Mouse (Mus musculus) cerebellum, adult 11 months (tissue): Measurements from ENCODE around the gene Uvrag.

Experiments
- DNase-seq: peaks from one replicate; pipeline ENCODE4 v3.0.0; 2022

Uvrag gene

DNA sequence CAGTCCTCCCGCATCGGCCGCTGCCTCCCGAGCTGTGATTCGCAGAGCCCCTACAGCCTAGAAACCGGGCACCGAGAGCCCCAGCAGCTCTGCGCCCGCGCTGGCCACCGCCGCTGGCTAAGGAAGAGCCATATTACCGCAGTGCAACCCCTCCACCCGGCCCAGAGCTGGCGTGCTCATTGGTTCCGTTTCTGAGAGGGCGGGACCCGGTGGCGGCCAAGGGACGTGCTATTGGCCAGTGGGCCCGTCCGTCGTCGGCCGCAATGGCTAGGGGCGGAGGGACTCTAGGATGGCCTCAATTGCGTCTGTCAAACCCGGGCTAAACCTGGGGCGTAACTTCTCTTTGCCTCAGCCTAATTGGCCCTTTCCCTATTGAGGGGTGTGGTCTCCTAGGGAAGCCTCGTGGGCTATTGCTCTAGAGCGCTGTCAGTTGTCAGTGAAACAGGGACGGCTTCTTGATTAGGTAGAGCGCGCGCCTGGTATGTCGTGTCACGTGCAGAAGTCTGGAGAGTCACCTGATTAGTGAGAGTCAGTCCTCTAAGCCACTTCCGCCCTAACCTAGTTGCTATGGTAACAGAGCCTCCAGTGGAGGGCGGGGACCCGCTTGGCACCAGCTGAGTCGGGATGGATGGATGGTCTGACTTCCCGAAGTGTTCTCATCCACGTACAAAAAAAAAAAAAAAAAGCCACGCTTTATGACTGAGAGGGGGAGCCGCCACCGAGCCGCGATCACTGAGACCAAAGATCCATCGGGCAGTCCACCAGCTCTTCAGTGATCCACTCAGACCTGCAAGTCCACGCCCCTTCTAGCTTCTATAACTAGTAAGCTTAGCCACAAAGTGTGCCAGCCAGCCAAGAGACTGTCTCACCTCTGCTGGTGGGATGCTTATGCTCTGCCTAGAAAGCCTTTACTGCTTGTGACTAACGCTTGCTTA, at the start of gene Uvrag:
TSS of gene Uvrag (minus strand) at position 158 of the 935 bp plus-strand sequence.
- DNase-seq = peak; percentile 99

DNA sequence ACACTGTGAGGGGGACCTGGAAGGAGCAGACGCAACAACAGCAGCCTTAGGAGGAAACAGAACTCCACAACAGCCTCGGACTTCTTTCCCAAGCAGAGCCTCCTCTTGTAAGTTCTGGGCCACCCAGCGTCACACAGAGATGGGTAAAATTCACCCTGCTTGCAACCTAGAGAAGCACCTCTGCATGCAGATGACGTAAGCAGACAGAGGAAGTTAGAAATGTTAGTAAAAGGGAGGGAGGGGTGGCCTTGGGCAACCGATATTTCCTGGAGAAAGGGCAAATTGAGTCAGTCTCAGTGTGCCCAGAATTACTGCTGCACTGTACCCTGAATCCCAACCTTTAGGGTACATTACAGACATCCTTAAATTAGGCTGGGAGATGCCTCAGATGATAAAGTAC, 48.9 kb upstream of the Uvrag start:
- DNase-seq = no peak

DNA sequence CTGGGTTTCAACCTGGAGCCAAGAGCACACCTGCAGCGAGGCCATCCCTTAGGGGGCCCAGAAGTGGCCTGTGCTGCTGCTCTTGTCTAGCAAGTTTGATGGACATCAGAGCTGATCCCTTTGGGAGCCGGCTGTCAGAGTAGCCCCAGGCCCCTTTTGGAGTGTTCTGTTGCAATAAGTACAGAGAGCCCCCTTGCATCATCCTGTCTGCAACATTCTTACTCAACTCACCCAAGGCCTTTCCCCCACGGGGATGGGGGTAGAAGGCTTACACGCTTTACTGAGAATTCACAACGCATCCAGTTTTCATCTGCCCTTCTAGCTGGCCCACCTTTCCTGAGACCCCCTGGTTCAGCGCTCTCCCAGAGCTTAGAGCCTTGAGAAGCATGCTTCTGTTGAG, 47.7 kb upstream of the Uvrag start:
- DNase-seq = no peak

DNA sequence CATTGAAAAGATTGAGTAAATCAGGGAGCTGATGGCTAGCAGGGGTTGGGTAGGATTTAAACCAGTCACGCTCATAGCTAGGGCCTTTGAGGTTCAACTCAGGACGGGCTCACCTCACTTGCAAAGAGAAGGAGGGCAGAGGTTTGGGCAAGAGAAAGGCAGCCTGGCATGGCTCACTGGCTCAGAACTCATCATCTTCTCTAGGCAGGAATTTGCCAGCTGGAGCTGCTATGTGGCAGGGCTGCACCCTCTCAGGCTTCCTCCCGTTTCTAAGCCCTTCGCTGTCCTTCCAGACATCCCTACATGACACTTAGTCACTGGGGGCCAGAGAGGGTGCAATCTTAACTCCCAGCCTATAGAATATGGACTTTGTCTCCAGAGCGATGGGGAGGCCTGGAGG, 46.5 kb upstream of the Uvrag start:
- no peak for DNase-seq

DNA sequence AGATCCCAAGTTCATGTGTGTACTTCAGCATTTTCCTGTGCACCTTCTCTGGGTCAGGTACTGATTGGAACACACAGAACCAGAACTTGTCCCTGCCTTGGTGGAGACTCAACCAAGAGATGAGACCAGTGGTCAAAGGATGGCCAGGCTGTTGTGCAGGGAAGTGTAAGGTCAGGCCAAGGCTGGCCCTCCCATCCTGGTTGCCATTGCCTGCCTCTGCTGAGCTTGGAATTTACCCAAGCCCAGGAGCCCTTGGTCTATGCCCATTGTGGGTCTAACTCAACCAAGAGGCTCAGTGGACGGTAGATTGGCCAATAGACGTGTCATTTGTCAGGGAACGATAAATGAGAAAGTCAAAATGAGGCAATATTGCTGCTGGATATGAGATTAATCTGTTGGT, 44.5 kb upstream of the Uvrag start:
- no peak for DNase-seq

DNA sequence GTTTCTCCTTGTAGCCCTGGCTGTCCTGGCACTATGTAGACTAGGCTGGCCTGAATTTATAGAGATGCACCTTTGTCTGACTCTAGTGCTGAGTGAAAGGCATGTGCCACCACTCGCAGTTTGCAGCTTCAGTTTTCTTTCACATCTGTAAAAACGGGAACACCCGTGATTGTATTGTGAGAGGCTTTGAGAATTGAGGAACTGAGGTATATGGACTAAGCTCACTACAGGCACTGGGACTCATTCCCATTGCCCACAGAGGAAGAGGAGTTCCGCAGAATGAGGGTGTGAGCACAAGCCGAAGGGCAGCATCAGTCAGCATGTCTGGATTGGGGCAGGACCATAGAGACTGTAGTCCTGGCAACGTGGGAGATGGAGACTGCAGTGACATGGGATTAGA, 42.8 kb upstream of the Uvrag start:
- DNase-seq = no peak

DNA sequence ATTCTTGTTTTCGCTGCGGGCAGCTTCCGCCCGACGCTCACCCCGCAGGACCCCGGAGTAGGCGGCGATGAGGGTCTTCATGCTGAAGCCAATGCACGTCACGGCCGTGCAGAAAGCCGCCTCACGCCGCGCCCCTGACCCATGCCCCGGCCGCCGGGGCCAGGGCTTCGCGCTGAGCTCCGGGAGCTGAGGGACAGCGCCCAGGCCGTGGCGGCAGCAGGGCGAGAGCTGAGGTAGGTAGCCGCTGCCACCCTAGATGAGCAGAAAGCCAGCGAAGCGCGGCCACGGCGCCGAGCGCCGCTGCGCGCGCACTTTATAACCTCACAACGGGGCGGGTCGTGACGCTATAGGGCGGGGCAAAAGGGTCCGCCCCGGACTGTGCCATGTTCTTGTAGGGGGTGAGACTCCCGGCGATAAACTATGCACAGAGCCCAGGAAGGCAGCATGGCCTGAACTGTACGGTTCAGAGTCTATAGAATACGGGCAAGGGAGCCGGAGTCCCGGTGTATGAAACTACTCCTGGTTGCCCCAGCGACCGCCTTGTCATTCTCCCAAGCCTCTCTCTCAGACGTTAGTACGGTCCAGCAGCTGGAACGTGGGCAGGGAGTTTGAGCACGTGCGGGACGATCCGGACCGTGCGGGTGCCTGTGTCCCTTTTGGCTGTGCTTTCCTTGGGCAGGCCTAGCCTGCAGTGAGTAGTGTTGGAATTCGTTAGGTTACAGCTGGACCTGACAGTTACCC, 41.7 kb upstream of the Uvrag start, which contains the start of gene Dgat2:
TSS of gene Dgat2 (minus strand) at position 288 of the 741 bp plus-strand sequence.
- peak; percentile 92 for DNase-seq

DNA sequence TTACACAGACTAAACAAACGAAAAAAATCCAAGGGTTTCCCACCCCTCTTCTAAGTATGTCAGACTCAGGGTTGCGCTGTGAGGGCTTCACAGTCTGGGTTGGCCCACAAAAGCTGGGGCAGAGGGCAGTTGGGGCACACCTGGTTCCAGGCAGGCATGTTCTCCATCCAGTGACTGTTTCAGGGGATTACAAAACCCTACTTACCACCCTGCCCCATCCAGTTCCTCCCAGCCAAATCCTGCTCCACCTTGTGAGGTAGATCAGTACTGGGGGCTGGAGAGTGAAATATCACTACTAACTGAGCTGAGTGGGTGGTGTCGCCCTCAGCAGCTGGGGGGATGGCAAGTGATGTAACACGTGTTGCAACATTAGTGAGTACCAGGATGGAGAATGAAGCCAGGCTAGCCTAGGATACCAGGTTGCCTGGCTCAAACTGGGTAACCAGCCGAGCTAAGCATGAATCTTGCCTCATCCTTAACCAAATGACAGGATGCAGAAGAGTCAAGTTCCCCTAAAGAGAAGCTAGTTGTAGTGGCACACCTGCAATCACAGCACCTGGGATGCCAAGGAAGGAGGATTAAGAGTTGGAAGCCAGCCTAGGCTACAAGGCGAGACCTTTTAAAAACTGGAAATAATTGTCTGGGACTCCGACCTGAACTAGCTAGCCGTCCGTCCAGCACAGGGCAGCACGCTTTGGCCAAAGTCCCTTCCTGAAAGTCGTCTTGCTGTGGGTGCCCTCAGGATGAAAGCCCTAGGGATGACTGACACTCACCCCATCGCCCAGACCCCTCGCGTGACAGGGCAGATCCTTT, 40.9 kb upstream of the Uvrag start:
- peak; percentile 20 for DNase-seq

DNA sequence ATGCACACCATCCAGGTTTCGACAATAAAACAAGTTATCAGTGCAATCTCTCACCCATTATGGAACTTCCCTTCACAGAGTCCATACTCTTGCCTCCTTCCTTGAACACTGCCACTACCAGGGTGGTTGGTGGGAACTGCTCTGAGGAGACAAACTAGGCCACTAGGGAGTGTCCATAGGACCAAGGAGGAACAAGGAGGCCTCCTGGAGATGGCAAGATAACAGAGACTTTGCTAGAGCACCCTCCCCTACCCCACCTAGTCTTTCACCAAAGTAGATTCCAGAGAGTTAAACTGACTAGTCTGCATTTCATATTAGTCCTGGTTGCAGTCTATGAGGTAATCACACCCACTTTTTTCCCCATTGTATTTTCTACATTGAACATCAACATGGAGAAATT, 39.2 kb upstream of the Uvrag start:
- no peak for DNase-seq

DNA sequence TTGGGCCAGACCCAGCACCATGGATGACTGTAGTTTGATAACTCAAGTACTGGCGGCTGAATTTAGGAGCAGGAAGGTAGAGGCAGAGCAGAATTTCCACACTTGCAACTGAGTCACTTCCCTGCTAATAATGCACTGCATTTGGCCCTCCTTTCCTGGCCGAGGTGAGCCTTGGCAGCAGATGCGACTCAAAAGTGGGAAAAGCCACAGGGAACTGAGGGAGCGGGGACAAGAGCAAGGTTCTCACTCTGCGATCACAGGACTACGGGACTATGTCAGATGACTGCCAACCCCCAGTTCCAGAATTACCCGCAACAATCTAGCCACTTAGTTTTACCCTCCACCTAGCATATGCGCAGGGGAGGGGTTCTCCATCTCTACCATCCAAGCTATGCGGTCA, 38.3 kb upstream of the Uvrag start:
- DNase-seq = no peak

DNA sequence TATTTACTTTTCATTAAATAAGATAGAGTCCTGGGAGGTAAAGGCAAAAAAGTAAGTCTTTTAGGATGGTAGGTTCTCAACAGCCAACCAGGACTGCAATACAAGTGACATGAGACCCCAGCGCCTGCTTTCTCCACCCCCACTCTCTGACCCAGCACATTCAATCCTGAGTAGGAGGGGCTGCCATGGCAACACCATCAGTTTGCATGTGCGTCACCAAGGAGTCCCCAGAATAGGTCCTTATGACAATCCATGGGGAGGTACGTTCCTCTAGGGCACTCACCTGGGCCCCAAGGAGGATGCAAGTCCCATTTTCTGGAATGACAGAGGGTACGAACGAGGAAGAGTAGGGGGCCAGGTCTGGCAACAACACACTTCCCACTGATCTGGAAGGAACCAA, 36.4 kb upstream of the Uvrag start:
- DNase-seq = no peak

DNA sequence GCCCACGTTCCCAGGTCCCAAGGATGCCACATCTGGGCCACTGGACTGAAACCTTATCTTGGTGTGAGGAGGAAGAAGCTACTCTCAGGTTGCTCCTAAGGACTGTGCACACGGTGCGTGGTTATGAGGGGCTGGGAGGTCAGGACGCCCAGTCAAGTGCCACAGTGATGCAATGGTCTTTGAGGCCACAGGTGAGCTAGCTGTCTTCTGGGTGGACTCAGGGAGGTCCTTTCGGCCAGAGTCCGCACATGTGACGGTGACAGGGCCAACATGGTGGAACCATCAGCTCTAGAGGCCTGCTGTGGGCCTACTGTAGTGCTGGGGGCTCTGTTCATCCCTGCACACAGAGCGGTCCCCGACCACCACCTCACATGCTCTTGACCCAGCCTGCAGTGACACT, 34.7 kb upstream of the Uvrag start:
- no peak for DNase-seq

DNA sequence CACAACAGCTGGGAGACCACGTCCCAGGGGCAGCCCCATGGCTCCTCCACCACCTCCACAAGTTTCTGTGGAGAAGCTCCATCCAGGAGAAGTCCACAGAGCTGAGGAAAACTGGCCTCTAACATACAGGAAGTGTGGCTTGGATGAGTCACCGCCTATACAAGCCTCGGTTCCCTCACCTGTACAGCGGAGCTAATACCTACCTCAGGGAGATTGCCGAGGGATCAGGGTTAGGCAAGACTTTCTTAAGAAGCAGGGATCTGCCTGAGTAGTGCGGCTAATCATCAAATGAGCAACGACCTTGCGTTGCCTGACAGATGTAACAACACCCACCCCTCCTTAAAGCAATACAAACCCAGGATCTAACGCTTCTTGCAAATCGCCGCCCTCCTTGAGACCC, 34.2 kb upstream of the Uvrag start:
- no peak for DNase-seq

DNA sequence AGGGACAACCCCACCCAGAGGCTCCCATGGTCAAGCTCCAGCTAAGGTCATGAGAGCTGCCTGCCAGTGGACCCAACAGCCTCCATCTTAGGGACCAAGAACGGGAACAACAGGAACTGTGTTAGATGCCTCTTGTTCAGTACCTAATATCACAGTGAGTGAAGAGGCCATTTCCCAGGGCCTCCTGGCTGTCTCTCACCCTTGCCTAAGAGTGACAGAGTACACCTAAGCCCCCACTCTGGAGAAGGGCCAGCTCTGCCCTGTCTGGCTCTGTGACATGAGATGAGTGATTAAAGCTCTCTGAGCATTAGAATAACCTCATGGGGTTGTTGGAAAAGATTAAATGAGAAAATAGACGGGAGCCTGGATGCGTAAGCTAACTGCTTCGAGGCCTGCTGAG, 33.1 kb upstream of the Uvrag start:
- DNase-seq = no peak

DNA sequence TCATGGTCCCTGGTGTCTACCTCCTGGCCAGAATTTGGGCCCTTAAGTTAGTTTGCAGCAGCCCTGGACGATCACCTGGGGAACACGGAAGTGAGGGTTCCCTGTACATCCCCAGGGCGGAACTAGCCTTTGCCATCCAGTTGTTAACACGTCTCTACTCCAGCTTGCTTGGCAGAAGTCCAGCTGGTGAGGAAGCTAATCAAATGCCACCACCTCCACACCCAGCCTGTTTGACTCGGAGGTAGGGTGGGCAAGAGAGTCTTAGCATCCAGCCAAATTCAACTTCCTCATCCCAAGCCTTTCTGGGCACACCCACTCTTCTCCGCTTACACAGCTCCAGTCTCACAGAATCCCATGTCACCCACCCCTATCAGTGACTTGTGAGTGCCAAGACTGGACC, 32.0 kb upstream of the Uvrag start:
- no peak for DNase-seq

DNA sequence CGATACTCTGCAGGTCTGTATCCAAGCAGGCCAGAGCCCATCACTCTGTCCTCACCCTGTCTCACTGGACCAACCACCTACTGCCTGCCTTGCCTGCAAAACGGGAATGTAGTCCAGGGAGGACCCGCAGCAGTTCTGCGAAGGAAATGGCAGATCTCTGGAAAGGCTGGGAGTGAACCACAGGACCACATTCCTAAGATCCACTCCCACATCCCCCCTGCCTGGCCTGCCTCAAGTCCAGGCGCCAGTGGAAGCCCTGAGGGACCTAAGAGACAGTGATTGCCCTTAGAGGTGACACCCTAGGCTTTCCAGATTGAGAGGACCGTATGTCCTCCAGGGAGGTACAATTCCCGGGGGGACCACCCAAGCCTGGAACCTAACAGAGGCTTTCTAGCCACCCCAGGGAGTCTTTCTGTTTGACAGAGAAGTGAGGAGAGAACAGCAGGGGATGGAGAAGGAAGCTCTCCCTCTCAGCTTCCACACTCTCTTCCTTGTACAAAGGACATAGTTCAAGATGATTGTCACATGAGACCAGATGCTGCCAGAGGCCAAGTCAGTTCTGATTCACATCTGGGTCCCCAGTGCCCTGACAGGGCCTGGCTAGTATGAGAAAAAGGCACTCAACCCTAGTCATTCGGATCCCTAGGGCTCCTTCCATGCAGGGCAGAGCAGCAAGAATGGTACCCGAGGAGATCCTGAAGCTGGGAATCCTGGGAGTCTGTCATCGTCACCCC, 31.0 kb upstream of the Uvrag start:
- DNase-seq = no peak

DNA sequence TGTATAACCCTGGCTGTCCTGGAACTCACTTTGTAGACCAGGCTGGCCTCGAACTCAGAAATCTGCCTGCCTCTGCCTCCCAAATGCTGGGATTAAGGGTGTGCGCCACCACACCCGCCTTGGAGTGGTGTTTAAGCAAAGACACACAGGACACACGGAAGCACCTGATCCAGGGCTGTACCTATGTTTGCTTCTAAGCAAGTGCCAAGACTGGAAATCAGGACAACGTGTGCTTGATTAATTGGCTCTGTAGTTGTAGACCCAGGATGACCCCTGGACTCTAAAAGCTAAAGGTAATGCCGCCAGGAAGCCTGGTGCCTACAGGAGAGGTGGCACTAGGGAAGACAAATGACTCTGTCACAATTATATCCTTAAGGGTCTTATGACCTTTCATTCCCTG, 29.6 kb upstream of the Uvrag start:
- no peak for DNase-seq

DNA sequence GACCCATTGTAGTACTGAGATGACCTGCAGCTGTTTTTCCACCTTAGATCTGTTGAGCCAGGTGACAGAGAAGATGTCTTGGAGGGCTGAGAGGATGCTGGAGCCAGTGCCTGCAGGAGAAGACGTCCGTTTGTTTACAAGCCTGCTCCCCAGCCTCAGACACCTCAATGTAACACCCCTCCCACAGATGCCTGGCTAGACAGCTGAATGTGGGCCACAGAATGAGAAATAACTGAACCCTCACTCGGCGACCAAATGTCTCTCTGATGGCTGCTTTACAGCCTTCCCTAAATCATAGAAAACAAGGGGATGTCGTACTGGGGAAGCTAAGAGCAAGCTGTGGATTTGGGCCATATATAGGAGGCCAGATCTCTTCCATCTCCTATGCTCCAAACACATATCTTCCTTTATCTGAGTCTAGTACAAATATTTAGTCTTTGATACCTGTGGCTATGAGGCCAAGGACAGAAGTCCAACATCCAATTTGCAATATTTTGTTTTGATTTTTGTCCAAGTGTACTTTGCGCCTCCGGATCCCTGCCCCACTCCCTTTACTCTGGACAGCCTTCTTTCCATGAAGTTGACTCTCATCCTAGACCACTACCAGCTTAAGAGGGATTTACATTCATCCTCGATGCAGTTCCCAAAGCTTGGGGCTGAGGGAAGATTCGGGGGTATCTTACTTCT, 28.9 kb upstream of the Uvrag start:
- no peak for DNase-seq

DNA sequence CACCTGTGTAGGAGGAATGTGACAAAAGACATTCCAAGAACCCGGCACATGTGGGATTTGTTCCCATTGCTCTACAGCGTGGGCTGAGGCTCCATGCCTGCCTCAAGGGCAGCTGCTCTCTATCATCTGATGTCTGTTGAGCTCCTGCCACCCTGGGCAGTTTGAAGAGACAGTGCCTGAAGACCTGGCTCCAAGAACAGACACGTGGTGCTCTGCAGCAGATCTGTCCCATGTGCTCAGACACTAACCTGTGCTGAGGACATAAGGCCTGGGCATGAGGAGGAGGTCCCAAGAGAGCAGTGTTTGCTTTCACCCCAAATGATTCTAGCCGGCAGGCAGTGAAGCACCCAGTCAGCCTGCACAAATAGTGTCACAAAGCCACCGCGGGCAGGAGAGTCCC, 27.8 kb upstream of the Uvrag start:
- DNase-seq = no peak

DNA sequence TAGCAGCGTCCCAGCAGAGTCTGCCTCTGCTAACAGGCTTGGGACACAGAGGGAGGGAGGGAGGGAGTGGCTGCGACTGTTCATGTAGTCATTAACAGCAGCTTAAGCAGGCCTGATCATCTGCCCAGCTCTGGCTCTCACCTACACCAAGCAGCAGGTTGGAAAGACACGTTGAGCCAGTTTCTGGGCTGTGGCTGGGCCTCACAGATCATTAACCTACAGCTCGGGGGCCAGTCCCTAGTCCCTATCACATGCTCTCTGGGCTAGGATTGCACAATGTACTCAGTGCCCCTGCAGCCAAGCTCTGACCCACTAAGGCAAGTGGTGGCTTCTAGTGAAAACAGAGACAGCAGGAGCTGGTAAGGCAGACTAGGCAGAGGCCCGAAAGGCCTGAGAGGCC, 27.0 kb upstream of the Uvrag start:
- DNase-seq = no peak

DNA sequence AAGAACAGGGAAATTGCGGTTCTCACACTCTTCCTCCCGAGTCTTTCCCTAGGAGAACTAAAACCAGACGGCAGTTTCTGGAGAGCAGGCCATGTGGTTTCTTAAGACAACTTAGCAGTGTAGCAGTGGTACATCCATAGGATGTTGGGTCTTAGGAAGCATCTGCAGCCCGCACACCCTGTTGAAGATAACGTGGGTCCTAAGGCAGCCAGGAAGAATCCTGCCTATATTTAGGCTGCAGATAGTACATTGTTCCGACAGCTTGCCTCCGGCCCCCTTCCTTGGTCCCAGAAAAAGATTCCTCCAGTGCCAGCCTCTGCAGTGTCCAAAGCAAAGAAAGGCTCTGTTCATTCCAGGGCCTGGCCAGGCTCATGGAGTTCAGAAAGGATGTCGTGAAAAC, 25.2 kb upstream of the Uvrag start:
- DNase-seq = no peak

DNA sequence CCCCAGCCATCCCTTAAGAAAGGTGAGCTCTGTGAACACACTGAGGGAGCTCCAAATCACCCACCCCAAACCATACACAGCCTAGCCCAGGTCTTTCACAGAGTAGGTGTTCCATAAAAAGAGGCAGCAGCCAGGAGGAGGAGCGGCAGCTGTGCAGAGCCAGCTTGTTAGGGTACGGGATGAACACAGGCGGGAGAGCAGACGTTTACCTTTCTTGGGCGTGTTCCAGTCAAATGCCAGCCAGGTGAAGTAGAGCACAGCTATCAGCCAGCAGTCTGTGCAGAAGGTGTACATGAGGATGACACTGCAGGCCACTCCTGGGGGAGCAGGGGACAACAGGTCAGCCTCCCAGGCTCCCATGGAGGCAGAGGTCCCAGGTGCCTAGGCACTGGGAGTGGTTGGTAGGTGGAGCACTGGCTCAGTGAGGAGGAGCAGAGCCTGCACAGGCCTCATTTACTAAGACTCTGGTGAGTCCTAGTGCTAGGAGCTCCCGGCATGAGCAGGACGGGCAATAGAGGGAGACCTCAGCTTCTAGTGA, 24.0 kb upstream of the Uvrag start:
- DNase-seq = no peak
